Mouse (Mus musculus) right cerebral cortex, postnatal 36 days (tissue): ENCODE data around the gene Abcc8.

Source experiments
- DNase-seq, 2 experiments: peaks; one replicate each; pipeline ENCODE4 v3.0.0; 2022; ENCODE audit warnings: low spot score in 2 of 2, mixed read lengths in 1 of 2

The Abcc8 gene

DNA sequence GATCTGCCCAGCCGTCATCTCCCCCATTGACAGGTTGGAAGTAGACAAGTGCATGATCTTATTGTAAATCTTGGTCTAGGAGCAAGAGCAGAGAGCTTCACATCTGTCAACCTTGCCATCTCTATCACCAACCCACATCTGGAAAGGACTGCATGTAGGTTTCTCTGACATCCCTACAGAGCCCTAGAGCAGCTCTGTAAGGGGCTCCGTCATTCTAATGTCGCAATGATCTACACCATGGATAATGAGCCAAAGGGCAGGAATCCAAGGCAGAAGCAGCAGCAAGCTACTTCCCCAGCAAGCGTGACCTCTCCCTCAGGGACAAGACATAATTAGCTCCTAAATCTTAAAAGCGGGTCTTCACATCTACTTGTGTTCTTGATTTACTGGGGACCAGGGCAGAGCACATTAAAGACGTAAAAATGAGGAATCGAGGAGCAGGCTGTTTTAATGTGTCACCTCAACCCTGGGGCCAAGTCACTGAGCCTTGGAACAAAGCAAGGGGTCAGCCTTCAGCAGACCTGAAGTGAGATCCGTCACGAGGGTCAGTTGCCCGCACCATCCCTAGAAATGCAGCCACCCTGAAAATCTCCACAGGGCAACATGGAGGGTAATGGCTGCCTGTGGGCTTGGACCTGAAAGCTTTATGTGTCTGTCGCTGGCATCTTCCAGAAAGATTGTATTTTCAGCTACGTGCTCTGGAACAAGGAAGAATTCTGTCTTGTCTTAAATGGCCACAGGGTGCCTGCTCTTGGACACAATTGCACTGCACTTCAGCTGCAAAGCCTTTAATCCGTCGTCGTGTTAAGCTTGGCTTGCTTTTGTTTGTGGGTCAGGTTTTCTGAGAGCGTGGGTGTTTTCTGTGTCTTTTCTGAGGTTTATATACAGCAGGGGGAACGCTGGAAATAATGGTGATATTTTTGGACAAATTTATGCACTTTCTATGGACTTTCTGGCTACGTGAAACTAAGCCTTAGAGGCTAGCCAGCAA lies 25.0 kb downstream of the Abcc8 start:
- DNase-seq = no peak

DNA sequence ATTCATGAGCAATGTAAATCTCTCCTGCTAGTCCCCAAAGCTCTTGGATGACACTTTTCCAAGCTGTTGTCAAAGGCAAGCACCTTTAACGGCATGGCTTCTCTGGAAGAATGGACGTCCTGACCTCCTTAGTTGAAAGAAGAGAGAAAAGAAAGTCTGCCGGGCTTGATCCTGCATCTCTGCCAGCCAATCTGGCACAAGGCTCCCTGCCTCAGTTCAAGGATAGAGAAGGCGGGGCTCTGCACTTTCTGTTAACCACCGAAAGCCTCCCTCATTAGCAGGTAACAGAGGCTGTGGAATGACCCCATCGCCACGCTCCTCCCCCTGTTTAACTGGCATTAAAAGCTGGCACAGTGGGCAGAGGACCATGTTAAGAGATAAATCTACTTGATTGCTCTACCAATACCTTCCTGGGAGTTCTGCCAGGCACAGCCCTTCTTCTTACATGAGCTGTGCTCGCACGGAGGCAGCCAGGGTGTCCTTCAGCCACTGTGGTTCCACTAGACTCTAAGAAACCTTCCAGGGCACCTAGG lies 26.9 kb downstream of the Abcc8 start:
- no peak for DNase-seq

DNA sequence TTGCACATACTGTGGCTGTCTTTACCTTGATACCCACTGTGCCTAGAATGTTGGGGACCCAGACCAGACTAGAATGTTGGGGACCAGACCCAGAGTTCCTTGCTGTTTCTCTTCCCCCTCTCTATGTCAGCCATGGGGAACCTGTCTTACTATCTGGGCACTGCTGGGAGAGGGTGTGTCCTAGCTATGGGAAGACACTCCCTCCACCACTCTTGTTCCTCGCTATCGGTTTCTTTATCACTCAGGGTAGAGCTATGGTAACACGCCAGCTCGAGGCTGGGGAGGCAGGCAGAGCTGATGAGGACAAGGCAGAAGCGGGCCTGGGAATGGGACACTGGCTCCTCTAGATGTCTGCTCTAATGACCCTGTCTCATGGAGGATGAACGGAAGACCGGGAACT lies 32.4 kb downstream of the Abcc8 start:
- DNase-seq = no peak

DNA sequence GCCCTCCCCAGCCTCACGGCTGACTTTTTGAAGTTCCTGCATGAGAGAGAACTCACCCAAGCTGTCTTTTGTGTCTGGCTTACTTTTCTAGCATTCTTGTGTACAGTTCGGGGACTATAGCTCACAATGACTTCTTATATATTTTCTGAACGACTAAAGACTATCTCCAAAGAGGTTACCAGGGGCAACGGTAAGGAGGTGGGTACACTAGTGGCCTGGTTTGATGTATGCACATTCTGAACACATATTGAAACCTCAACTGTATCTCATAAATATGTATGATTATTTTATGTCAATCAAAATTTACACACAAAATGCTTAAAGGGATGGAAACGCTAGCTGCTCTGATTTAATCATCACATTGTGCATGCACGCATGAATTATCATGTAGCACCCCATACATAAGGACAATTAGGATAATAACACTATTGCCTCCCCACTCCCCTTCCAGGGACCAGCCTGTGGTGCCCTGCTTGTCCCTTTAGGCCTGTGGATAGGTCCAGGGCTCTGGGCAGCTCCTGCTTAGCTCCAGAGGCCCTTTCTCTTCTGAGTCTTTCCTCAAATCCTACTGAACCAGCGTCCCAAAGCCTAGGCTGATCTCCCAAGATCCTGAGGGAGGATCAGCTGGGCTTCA lies 33.0 kb downstream of the Abcc8 start:
- no peak for DNase-seq

DNA sequence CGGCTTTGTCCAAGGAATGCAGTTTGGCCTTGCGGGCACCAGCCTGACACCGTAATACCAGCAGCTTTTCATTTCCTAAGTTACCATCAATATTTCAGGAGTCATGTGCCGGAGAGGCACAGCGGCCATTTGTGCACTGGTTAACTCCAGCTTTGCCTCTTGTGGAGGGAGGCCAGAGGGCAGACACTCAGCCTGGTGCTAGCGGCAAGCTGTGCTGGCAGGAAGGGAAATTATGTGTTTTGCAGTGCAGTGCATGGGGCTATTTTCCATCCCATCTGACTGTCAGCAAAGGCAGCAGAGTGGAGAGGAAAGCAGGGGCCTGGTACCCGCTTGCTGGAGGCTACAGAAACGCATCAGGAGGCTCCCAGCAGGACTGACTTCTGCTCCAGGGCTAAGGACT lies 35.8 kb downstream of the Abcc8 start:
- DNase-seq = no peak

DNA sequence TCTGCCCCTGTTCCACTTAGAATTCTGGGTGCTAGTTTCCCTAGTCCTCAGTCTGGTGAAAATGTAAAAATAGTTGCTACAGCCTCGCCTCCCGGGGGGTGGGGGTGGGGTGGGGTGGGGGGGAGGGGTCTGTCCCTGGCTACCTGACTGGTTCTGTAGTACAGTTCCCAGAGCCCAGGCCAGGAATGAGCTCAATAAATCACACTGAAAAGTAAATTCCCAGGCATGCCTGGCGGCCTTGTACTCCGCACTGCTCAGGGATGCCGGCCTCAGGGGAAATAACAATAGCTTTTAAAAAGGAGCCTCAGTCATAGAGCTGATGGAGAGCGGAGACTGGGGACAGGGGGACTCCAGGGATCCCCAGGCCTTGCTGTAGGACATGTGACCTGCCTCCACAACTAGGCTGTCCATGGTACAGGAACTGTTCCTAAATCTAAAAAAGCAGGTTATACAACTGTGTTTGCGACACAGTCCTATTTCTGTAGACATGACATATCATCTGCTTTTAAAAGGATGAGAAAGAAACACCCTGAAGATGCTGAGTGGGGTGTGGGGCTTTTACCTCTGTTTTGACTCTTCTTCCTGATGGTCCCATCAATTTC lies 41.4 kb downstream of the Abcc8 start:
- DNase-seq = peak; percentile 19 to 64

DNA sequence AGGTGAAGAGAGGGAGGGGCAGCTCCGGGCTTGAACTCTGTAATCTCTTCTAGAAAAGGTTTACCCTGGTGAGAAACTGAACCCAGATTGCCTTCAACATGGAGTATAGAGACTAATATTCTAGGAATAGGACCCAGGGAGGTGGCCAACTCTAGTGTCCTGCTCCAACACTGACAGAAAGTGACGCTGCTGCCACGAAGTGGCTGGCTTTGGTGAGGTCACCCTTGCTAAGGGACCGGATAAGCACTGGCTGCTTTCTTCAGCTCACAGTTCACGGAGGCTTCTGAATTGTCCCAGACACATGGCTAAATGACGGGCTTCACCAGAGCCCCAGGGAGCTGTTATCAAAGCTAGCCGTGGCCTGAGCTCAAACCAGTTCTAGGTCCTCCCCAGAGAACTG lies 46.0 kb downstream of the Abcc8 start:
- DNase-seq = no peak

DNA sequence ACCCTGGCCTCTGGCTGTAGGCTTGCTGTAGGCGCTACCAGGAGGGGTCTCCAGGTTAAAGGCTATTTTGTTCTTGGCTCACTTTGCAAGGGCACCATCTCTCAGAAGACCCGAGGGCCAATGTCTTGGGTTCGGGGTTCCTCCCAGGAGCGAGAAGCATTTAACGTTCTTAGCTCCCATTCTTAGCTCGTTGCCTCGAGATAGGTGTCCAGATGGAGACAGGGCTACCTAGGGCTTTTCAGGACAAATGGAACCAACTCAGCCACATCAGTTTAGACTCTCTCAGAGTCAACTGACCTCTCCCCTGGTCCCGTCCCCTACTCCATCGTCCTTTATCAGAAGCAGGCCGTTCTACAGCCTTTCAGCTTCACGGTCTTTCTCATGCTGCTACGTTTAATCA lies 47.6 kb downstream of the Abcc8 start:
- no peak for DNase-seq

DNA sequence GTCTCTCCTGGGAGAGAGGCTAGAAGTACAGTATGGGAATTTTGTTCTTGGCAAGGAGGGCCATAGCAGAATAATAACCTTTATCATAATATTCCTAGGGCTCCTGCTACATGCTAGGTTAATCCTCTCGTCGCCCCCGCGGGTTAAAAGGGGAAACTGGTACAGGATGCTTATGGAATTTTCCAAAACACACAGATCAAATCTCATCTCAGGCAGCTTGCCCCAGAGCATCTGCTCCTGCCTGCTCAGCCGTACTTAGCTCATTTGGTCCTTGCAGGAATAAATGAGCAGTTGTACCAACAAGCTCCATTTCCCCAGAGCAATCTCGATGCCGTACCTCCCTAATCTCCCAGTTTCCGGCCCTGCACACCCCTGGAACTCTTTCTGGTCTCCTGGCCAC lies 48.0 kb downstream of the Abcc8 start:
- peak in 1 of 2 experiments; percentile 49 for DNase-seq

DNA sequence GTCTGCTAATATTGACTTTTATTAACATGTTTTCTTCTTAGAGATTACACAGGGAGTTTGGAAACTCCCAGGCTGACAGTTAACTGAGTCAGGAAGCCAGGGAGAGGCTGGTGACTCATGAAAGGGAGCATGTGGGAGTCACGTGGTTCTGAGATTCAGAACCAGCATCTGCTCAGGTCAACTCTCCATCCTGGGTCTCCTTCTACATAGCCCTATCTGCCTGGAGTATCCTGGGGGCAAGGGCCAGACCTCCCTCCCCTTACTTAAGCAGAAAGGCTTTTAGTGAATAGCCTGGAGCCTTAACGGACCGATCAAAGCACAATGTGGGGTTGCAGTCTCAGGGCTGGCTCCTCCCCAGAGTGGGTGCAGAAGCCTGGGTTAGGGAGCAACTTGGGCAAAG lies 48.6 kb downstream of the Abcc8 start:
- peak; percentile 34 to 41 for DNase-seq

DNA sequence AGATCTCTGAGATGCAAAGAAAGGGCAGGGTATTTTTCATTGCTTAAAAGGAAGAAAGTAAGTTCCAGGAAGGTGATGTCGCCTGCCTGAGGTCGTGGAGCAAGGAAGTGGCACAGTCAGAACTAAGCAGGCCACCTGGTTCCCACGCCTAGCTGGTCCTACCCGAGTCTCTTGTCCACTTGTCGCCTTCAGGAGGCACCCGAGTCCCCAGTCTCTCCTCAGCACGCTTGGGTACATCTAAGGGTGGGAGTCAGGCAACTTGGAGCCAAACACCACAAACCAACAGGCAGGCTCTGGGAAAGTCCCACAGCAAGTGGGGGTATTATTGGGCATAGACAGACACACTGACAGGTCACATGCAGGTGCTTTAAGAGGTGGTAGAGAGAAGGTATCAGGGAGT lies 49.1 kb downstream of the Abcc8 start:
- DNase-seq = no peak

DNA sequence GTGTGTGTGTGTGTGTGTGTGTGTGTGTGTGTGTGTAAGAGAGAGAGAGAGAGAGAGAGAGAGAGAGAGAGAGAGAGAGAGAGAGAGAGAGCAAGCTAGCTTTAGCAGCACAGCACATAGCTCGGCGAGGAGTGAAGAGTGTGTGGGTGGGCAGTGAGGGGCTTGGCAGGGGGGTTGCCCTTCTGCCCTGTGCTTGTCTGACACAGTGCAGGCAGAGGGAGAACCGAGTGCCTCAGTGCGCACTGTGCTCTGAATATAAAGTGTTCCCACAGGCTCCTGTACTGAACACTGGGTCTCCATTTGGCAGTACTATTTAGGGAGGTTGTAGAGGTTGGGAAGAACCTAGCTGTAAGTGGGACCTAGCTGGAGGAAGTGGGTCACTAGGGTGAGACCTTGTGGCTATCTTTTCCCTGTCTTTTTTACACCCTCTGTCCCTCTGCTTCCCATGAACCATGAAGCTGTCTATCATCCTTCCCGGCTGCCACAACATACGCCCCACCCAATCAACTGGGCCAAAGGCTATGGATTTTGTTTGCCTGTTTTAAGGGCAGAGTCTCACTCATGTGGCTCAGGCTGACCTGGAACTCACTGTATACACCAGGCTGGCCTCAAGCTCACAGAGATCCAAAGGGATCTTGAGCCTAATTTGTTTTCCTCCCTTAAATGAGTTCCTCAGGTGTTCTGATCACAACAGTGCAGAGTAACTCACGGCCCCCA lies 50.2 kb downstream of the Abcc8 start:
- no peak for DNase-seq

DNA sequence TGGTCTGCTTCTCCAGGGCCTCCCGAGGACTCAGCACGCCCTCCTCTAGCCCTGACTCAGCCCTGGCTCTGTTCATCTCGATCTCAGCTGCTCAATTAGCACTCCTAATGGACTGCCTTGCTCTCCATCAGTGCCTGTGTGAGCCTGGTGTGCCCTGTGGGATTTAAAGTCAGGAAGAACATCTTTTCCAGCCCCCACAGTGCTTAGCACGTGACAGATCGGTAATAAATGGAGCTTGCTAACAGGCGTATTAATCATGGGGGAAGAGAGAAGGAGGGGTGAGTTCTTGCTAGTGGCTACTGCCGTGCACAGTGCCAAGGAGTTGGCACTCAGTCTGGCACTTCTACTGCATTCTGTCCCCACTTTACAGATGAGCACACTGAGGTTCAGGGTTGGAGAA lies 51.6 kb downstream of the Abcc8 start:
- no peak for DNase-seq

DNA sequence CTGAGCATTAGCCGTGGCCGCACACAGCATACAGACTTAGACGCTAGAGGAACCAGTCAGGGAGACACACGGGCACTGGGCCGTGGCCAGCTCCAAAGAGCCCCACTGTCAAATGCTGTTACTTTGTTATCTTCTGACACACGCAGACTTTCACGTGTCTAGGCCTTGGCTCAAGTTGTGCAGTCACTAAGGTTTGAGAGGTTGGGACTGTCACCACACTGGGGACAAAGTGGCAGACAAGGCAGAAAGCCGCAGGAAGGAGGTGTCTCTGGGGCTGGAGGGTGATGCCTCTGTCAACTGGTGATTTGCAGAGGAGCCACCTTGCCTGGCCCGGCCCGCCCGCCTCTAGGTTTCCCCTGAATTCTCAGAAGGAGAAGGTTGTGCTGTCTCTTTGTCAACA lies 54.5 kb downstream of the Abcc8 start:
- no peak for DNase-seq

DNA sequence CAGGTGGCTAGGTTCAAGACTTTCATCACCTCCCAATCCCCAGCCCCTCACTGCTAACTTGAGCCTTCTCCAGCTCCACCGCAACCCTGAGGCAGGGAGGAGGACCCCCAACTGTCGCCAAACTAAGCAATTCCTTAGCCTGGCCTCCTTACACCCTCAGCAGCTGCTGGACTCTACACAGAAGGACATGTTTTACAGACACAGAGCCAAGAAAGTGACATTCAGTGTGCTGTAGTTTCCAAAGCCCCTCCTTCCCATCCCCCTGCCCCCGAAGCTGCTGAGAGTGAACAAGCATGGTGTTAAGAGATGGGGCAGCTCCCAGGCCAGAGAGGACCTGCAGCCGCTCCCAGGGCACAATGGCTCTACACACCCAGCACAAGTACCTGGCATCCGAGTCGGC lies 55.4 kb downstream of the Abcc8 start:
- no peak for DNase-seq

DNA sequence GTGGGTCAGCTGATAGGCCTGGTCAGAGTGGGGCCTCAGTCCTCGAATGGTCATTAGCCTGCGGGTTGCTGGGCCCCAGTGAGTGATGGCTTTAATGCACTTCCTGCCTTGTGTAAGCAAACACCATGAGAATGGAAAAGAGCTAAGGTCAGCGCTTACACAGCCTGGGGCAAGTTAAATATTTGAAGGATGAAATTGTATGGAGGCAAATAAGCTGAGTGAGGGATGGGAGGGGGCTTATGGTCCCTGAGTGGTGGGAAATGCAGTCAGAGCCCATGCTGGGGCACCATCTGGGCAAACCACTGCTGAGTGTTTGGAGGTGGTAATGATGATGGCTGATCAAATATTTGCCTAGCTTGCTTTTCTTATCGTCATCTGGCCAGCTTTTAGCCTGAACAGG lies 56.9 kb downstream of the Abcc8 start:
- DNase-seq = no peak

DNA sequence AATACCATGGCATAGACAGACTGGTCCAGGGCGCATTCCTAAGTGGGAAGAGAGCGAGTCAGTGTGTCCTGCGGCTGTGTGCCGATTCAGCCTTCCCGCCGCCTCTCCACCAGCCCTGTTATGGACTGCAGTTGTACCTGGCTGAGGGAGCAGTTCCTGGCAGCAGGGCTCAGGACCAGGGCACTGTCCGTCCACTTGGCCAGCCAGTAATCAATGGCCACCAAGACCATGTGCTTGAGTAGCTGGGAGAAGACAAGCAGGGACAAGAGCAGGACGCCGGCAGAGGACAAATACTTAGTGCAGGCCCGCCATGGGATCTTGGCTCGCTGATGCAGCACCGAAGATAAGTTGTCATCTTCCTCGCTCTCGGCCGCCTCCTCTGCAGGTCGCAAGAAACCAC lies 62.8 kb downstream of the Abcc8 start:
- no peak for DNase-seq

DNA sequence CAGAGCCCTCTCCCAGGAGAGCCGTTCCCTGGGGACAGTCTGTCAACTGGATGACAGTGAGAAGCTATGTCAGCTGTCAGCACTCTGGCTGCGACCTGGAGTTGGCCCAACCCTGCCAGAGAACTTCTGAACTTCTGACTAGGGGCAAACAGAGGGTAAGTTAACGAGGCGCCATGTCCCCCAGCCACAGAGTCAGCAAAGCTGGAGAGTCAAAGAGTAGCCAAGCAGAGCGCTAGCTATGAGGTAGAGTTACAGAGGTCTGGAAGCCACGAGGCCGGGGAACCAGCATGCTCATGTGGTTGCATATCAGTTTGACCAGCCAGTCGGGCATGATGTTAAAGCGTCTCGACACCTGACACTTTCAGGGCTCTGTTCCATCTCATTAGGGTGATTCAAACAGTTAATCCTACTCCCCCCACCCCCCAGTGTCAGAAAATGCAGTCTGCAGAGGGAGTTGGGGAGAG lies 63.7 kb downstream of the Abcc8 start:
- no peak for DNase-seq

DNA sequence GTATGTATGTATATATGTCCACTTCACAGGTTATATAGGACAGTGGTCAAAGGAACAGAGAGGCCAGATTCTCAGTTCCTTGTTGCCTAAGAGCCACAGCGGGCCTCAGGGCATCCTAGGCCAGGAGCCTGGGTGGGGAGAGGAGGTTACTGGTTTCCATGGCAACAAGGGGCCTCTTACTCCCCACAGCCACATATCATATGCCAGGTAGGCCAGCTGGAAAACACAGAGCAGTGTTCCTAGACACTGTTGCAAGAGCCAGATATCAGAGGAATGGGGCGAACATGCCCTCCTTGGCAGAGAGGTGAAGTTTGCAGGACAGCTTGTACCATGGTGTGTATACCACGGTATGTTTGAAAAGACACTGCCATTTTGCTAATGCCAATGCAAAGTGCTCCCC lies 66.4 kb downstream of the Abcc8 start:
- DNase-seq = no peak

DNA sequence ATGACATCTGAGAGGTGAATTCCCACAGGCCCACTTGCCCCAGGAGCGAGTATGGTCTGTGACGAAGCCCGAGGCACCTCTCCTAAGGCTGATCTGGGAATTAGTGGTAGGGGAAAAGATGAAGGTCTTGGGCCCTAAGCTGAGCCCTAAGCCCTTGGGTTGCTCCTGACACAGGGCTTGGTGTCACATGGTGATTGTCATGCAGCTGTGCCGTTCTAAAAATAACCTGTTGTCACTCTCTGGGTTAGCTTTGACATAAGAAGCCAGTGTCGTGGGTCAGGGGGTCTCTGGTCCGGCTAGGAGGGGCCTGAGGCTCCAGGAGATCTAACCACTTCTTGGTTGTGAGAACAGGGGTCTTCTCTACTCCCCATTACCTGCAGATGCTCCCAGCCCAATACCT lies 67.9 kb downstream of the Abcc8 start:
- DNase-seq = no peak

DNA sequence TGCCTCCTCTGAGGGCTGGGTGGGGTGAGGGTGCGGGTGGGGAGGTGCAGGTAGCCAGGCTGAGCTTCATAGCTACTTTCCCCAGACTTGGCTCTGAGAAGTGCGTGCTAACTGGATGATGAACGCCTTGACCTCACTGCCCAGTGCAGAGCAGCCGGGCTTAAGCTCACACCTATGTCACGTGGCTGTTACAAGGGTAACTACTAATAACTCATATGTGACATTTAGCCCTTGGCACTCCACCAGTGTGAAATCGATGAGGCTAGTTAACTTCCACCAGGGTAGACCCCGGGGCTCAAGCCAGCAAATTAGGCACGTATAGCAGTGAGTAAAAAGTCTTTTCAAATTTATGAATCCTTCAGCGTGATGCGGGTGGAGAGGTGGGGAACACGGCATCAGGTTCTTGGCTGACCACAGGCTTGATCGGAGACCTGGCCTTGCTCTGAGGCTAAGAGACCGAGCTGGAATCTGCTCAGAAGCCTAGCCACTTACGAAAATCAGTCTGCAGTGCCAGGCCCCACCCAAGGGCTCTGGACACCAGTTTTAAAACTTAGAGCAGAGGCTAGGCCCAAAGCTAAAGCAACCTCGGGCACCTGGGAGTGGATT lies 68.5 kb downstream of the Abcc8 start:
- DNase-seq = no peak
